Mouse (Mus musculus): ENCODE data around the gene Mpl.

- TF ChIP-seq CTCF (IDR thresholded peaks at IDR 0.05; ENCODE audit: control insufficient read depth, insufficient read depth, insufficient replicate concordance, low read depth, low read length) (no peak), POLR2A (IDR thresholded peaks at IDR 0.05; ENCODE audit: control insufficient read depth, low read depth, low read length) (no peak)
Measured at GRCm38 (mm10) chr4:118395289-118395688, 62.0 kb downstream of the Mpl start.

All from testis, adult 2 months (tissue).